Mouse (Mus musculus): ENCODE measurements around the gene Lyar. TPM values are rescaled to one million over a fixed set of nuclear protein-coding genes. Genes with fewer than 3 reads are reported as not detected.
A peak's percentile ranks its signal among the peaks of the same experiment; 100 is the strongest.

The Lyar gene
- polyA plus RNA-seq, 1 experiment from 2014 or later: 92.4 TPM

DNA sequence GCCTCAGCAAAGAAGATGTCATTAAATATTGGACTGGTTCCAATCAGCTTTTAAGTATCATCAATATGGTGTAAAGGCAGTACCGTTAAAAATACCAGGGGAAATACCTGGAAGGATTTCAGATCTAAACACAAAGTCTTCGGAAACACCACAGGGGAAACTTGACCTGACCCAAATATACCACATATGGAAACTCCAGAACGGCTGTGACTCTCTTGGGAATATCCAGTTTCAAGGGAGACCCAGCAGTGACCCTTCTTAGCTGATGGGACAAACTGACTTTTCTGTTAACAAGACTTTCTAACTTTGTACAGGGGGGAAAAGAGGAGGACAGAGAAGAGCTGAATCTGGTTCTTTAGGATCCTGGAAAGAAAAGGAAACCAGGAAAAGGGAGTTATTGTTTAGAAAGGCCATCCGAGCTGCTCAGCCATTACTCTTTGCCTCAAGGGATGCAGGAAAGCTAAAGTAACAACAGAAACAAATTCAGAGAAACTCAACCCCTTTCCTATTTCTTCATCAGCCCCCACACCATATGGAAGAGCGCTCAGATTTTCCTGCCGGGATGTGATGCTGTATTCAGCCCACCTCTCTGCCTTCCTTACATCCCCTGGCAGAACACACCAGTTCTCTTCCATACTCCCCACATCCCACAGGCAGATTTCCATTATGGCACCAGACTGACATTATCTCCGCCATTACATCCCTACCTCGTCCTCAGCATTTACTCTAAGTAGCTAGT, 37.9 kb downstream of the Lyar start:
- Histone ChIP-seq H3K9me3 (no peaks in the 10 kb centered on the region), H3K4me2 (replicated peaks) (no peak overlapping the region), H3K4me1 (peaks cover 5% of the 10 kb centered on the region; the same call in 1 of the 2 replicates), H3K9ac (no peak overlapping the region), H3K27me3 (replicated peaks) (no peaks in the 10 kb centered on the region), H3K27ac (no peak overlapping the region), H3K4me3 (no peak overlapping the region), H3K36me3 (peaks cover 10% of the 10 kb centered on the region)
- ATAC-seq (ENCODE audit: low FRiP score, low read depth): no peak
- 75% methylated on average over 8 of the region's 8 CpGs for WGBS

- Histone ChIP-seq H3K4me3 (no peak overlapping the region), H3K27me3 (replicated peaks) (no peaks in the 10 kb centered on the region), H3K4me1 (peaks cover 5% of the 10 kb centered on the region; the same call in 1 of the 2 replicates), H3K9ac (no peak overlapping the region), H3K27ac (no peak overlapping the region), H3K36me3 (peaks cover 15% of the 10 kb centered on the region), H3K4me2 (replicated peaks) (no peak overlapping the region), H3K9me3 (no peaks in the 10 kb centered on the region)
- ATAC-seq (ENCODE audit: low FRiP score, low read depth): no peak
- 82% methylated on average over 5 of the region's 5 CpGs for WGBS
Observed at GRCm38 (mm10) chr5:38258773-38259146, 38.5 kb downstream of the Lyar start.

DNA sequence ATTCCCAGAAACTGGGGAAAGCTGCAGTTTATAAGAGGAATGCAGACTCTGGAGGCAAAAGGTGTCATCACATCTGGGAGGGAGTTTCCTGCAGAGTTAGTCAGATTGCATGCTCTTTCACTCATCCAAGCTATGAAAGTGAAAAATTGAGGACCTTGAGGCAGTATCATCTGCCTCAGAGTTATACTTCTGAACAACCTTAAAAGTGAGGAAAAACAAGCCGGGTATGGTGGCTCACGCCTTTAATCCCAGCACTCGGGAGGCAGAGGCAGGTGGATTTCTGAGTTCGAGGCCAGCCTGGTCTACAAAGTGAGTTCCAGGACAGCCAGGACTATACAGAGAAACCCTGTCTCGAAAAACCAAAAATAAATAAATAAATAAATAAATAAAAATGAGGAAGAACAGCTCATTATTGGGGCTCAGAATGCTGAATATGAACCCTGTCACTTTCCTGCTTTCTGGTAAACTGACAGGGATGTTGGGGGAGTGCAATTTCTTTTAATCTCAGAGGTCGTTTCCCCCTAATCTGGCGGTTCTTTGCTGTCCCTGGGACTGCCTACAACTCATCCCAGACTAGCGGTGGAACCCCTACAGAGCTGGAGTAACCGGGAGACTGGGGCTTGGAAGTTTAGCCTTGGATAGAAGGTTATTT, 39.3 kb downstream of the Lyar start:
- Histone ChIP-seq H3K4me3 (peak overlapping the region; percentile 78), H3K27me3 (replicated peaks) (no peaks in the 10 kb centered on the region), H3K36me3 (peaks cover 22% of the 10 kb centered on the region), H3K9ac (peak overlapping the region; percentile 71), H3K9me3 (no peaks in the 10 kb centered on the region), H3K27ac (no peak overlapping the region), H3K4me2 (replicated peaks) (peak overlapping the region; percentile 80), H3K4me1 (peaks cover 5% of the 10 kb centered on the region; the same call in 1 of the 2 replicates)
- 42% methylated on average over 9 of the region's 9 CpGs for WGBS
- ATAC-seq (ENCODE audit: low FRiP score, low read depth): peak; percentile 2; the same call in 1 of the 2 replicates

GRCm38 (mm10) chr5:38260107-38260682, 39.9 kb downstream of the Lyar start, which contains the start of gene Tmem128:
Gene Tmem128 (plus strand): TSS chr5:38260185.
- Histone ChIP-seq H3K9me3 (no peaks in the 10 kb centered on the region), H3K36me3 (peaks cover 29% of the 10 kb centered on the region), H3K4me1 (peaks cover 5% of the 10 kb centered on the region; the same call in 1 of the 2 replicates), H3K4me3 (peak within 1 kb of the TSS; percentile 78), H3K27me3 (replicated peaks) (no peaks in the 10 kb centered on the region), H3K9ac (peak within 1 kb of the TSS; percentile 71), H3K27ac (no peak within 1 kb of the TSS), H3K4me2 (replicated peaks) (peak within 1 kb of the TSS; percentile 80)
- under 1% methylated on average over 40 of the region's 40 CpGs for WGBS
- ATAC-seq (ENCODE audit: low FRiP score, low read depth): peak; percentile 67

GRCm38 (mm10) chr5:38270942-38271341, 50.7 kb downstream of the Lyar start:
- peaks cover 2% of the 10 kb centered on the region; the same call in 1 of the 2 replicates for H3K4me1 ChIP-seq
- no peaks in the 10 kb centered on the region for H3K9me3 ChIP-seq
- WGBS: 96% methylated on average over 3 of the region's 3 CpGs
- no peak overlapping the region for H3K4me2 ChIP-seq (replicated peaks)
- H3K27me3 ChIP-seq (replicated peaks): peaks cover 25% of the 10 kb centered on the region
- no peak overlapping the region for H3K27ac ChIP-seq
- peaks cover 42% of the 10 kb centered on the region for H3K36me3 ChIP-seq
- H3K4me3 ChIP-seq: no peak overlapping the region
- no peak for ATAC-seq (ENCODE audit: low FRiP score, low read depth)
- no peak overlapping the region for H3K9ac ChIP-seq

- no peaks in the 10 kb centered on the region for H3K9me3 ChIP-seq
- no peak overlapping the region for H3K27ac ChIP-seq
- H3K9ac ChIP-seq: no peak overlapping the region
- H3K4me3 ChIP-seq: no peak overlapping the region
- peaks cover 19% of the 10 kb centered on the region for H3K4me1 ChIP-seq
- 89% methylated on average over 4 of the region's 4 CpGs for WGBS
- H3K27me3 ChIP-seq (replicated peaks): peaks cover 52% of the 10 kb centered on the region
- H3K36me3 ChIP-seq: peaks cover 19% of the 10 kb centered on the region
- no peak for ATAC-seq (ENCODE audit: low FRiP score, low read depth)
- no peak overlapping the region for H3K4me2 ChIP-seq (replicated peaks)
Observed at GRCm38 (mm10) chr5:38273831-38274230, 53.6 kb downstream of the Lyar start.

GRCm38 (mm10) chr5:38275771-38276170, 55.5 kb downstream of the Lyar start, which contains the start of gene Otop1:
Gene Otop1 (plus strand): TSS chr5:38275972.
- Histone ChIP-seq H3K36me3 (peaks cover 9% of the 10 kb centered on the region), H3K9me3 (no peaks in the 10 kb centered on the region), H3K27me3 (replicated peaks) (peaks cover 70% of the 10 kb centered on the region), H3K27ac (no peak within 1 kb of the TSS), H3K9ac (no peak within 1 kb of the TSS), H3K4me2 (replicated peaks) (peak within 1 kb of the TSS; percentile 60), H3K4me1 (peaks cover 19% of the 10 kb centered on the region), H3K4me3 (0 out of 2 replicates have a peak within 1 kb of the TSS, but pooled peaks have one; percentile 34)
- 6% methylated on average over 4 of the region's 4 CpGs for WGBS
- ATAC-seq (ENCODE audit: low FRiP score, low read depth): no peak

- Histone ChIP-seq H3K4me2 (replicated peaks) (peak overlapping the region; percentile 60), H3K9me3 (no peaks in the 10 kb centered on the region), H3K27ac (no peak overlapping the region), H3K27me3 (replicated peaks) (peaks cover 71% of the 10 kb centered on the region), H3K9ac (no peak overlapping the region), H3K4me3 (no peak overlapping the region), H3K36me3 (peaks cover 2% of the 10 kb centered on the region), H3K4me1 (peaks cover 19% of the 10 kb centered on the region)
- ATAC-seq (ENCODE audit: low FRiP score, low read depth): no peak
- WGBS: 2% methylated on average over 19 of the region's 19 CpGs
Observed at GRCm38 (mm10) chr5:38276451-38276850, 56.2 kb downstream of the Lyar start.

DNA sequence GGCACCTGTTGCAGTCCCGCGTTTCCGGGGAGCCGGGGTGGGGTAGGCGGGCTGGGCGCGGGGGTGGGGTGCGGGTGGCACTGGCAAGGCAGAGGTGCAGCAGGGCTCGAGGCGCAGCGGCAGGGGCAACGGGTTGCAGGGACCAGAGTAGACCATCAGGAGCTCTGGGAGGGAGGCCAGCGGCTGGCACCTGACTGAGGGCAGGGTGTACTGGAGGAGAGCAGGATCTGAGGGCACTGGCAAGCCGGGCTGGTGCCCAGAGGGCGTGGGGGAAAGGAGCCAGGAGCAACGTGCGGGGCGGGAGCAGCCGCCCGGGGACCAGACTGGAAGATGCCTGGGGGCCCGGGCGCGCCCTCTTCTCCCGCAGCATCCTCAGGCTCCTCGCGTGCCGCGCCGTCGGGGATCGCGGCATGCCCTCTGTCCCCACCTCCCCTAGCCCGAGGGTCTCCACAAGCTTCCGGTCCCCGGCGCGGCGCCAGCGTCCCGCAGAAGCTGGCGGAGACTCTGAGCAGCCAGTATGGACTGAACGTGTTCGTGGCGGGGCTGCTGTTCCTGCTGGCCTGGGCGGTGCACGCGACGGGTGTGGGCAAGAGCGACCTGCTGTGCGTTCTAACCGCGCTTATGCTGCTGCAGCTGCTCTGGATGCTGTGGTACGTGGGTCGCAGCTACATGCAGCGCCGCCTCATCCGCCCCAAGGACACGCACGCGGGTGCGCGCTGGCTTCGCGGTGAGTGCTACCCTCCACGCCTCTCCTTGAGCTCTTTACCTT, 57.0 kb downstream of the Lyar start:
- Histone ChIP-seq H3K36me3 (no peaks in the 10 kb centered on the region), H3K27me3 (replicated peaks) (peaks cover 71% of the 10 kb centered on the region), H3K9me3 (no peaks in the 10 kb centered on the region), H3K4me1 (peaks cover 19% of the 10 kb centered on the region), H3K4me2 (replicated peaks) (peak overlapping the region; percentile 60), H3K4me3 (peak overlapping the region; percentile 34), H3K27ac (no peak overlapping the region), H3K9ac (no peak overlapping the region)
- WGBS: 1% methylated on average over 65 of the region's 65 CpGs
- ATAC-seq (ENCODE audit: low FRiP score, low read depth): peak; percentile 52; the same call in 1 of the 2 replicates

GRCm38 (mm10) chr5:38277936-38278600, 57.8 kb downstream of the Lyar start:
- Histone ChIP-seq H3K4me2 (replicated peaks) (peak overlapping the region; percentile 60), H3K36me3 (no peaks in the 10 kb centered on the region), H3K27ac (no peak overlapping the region), H3K9ac (no peak overlapping the region), H3K27me3 (replicated peaks) (peaks cover 71% of the 10 kb centered on the region), H3K4me3 (peak overlapping the region; percentile 34; the same call in 1 of the 2 replicates), H3K4me1 (peaks cover 19% of the 10 kb centered on the region), H3K9me3 (no peaks in the 10 kb centered on the region)
- 18% methylated on average over 12 of the region's 12 CpGs for WGBS
- ATAC-seq (ENCODE audit: low FRiP score, low read depth): no peak; the same call in 1 of the 2 replicates

DNA sequence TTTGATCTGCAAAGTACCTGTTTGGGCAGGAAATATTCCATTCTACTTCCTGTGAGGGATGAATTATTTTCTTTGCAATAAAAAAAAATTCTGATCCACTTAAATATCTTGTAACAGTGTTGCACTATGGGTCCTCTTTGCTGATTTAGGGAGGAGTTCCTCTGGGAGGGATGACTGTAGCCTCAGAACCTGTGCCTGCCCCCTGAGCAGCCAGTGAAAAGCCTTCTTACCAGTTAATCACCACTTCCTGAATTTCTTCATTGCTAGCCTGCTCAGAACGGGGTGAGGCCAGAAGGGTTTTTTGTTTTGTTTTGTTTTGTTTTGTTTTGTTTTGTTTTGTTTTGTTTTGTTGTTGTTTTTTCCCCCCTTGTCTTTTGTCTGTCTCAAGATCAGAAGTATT, 59.8 kb downstream of the Lyar start:
- no peaks in the 10 kb centered on the region for H3K9me3 ChIP-seq
- no peak for ATAC-seq (ENCODE audit: low FRiP score, low read depth)
- no peak overlapping the region for H3K27ac ChIP-seq
- H3K4me1 ChIP-seq: peaks cover 19% of the 10 kb centered on the region
- H3K27me3 ChIP-seq (replicated peaks): peaks cover 54% of the 10 kb centered on the region
- no peak overlapping the region for H3K4me3 ChIP-seq
- no peaks in the 10 kb centered on the region for H3K36me3 ChIP-seq
- 45% methylated on average over 1 of the region's 1 CpGs for WGBS
- no peak overlapping the region for H3K4me2 ChIP-seq (replicated peaks)
- no peak overlapping the region for H3K9ac ChIP-seq
